Mouse (Mus musculus): Measurements from ENCODE around the gene Hsd11b2. TPM values are rescaled to one million over a fixed set of nuclear protein-coding genes. Genes with fewer than 3 reads are reported as not detected.

The Hsd11b2 gene
- polyA plus RNA-seq, 1 experiment from 2014 or later, result 39.3 TPM

- Histone ChIP-seq H3K9me3 (ENCODE audit: low read length) (no peaks in the 10 kb centered on the region), H3K27ac (ENCODE audit: low read length) (no peak overlapping the region), H3K36me3 (ENCODE audit: insufficient read depth, low read length) (peaks cover 15% of the 10 kb centered on the region), H3K4me2 (replicated peaks; ENCODE audit: low read depth, low read length) (no peak overlapping the region), H3K4me1 (ENCODE audit: insufficient read depth, low read length) (peaks cover 16% of the 10 kb centered on the region; the same call in 1 of the 2 replicates), H3K4me3 (ENCODE audit: low read length) (no peak overlapping the region), H3K9ac (replicated peaks; ENCODE audit: low read length) (no peak overlapping the region), H3K27me3 (ENCODE audit: insufficient read depth, low read length) (no peaks in the 10 kb centered on the region)
- WGBS, result 44% methylated on average over 14 of the region's 14 CpGs
- ATAC-seq (ENCODE audit: low FRiP score, low TSS enrichment), result peak; percentile 50
Measured at GRCm38 (mm10) chr8:105483212-105484029, 35.1 kb upstream of the Hsd11b2 start.

DNA sequence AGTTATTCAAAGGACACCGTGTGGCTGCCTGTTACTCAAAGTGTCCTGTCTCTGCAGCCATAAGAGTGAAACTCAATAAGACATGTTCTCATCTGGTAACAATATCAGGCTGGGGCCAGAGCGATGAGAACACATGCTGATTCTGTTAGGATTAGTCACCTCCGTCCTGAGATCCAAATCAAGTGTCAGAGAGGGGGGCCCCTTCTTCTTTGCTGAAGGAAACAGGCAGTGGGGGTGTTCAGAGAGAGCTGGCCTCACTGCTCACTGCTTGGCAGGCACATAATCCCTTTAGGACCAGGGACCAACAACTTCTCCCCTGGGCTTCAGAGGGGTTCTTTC, 34.6 kb upstream of the Hsd11b2 start:
- H3K4me1 ChIP-seq (ENCODE audit: insufficient read depth, low read length), result peaks cover 16% of the 10 kb centered on the region; the same call in 1 of the 2 replicates
- H3K9me3 ChIP-seq (ENCODE audit: low read length), result no peaks in the 10 kb centered on the region
- no peak overlapping the region for H3K4me2 ChIP-seq (replicated peaks; ENCODE audit: low read depth, low read length)
- no peak overlapping the region for H3K9ac ChIP-seq (replicated peaks; ENCODE audit: low read length)
- 0 out of 2 replicates have a peak overlapping the region, but pooled peaks have one; percentile 20 for H3K27ac ChIP-seq (ENCODE audit: low read length)
- ATAC-seq (ENCODE audit: low FRiP score, low TSS enrichment), result peak; percentile 3; the same call in 1 of the 2 replicates
- no peak overlapping the region for H3K4me3 ChIP-seq (ENCODE audit: low read length)
- 37% methylated on average over 3 of the region's 3 CpGs for WGBS
- no peaks in the 10 kb centered on the region for H3K27me3 ChIP-seq (ENCODE audit: insufficient read depth, low read length)
- H3K36me3 ChIP-seq (ENCODE audit: insufficient read depth, low read length), result peaks cover 12% of the 10 kb centered on the region

GRCm38 (mm10) chr8:105484392-105484791, 34.2 kb upstream of the Hsd11b2 start:
- H3K4me2 ChIP-seq (replicated peaks; ENCODE audit: low read depth, low read length), result no peak overlapping the region
- no peaks in the 10 kb centered on the region for H3K27me3 ChIP-seq (ENCODE audit: insufficient read depth, low read length)
- H3K27ac ChIP-seq (ENCODE audit: low read length), result no peak overlapping the region
- H3K9ac ChIP-seq (replicated peaks; ENCODE audit: low read length), result no peak overlapping the region
- H3K4me3 ChIP-seq (ENCODE audit: low read length), result no peak overlapping the region
- 22% methylated on average over 2 of the region's 2 CpGs for WGBS
- peak; percentile 80 for ATAC-seq (ENCODE audit: low FRiP score, low TSS enrichment)
- H3K4me1 ChIP-seq (ENCODE audit: insufficient read depth, low read length), result peaks cover 16% of the 10 kb centered on the region; the same call in 1 of the 2 replicates
- peaks cover 12% of the 10 kb centered on the region for H3K36me3 ChIP-seq (ENCODE audit: insufficient read depth, low read length)
- H3K9me3 ChIP-seq (ENCODE audit: low read length), result no peaks in the 10 kb centered on the region

- Histone ChIP-seq H3K9me3 (ENCODE audit: low read length) (no peaks in the 10 kb centered on the region), H3K27ac (ENCODE audit: low read length) (no peak overlapping the region), H3K4me2 (replicated peaks; ENCODE audit: low read depth, low read length) (no peak overlapping the region), H3K36me3 (ENCODE audit: insufficient read depth, low read length) (peaks cover 7% of the 10 kb centered on the region; the same call in 1 of the 2 replicates), H3K27me3 (ENCODE audit: insufficient read depth, low read length) (no peaks in the 10 kb centered on the region), H3K9ac (replicated peaks; ENCODE audit: low read length) (no peak overlapping the region), H3K4me3 (ENCODE audit: low read length) (no peak overlapping the region), H3K4me1 (ENCODE audit: insufficient read depth, low read length) (peaks cover 9% of the 10 kb centered on the region; the same call in 1 of the 2 replicates)
- ATAC-seq (ENCODE audit: low FRiP score, low TSS enrichment), result no peak
- 55% methylated on average over 3 of the region's 3 CpGs for WGBS
Measured at GRCm38 (mm10) chr8:105488082-105488481, 30.5 kb upstream of the Hsd11b2 start.

- ATAC-seq (ENCODE audit: low FRiP score, low TSS enrichment), result no peak
- Histone ChIP-seq H3K9me3 (ENCODE audit: low read length) (no peaks in the 10 kb centered on the region), H3K9ac (replicated peaks; ENCODE audit: low read length) (no peak overlapping the region), H3K4me1 (ENCODE audit: insufficient read depth, low read length) (0 out of 2 replicates have a peak, but pooled peaks cover 5% of the 10 kb centered on the region), H3K27ac (ENCODE audit: low read length) (no peak overlapping the region), H3K4me2 (replicated peaks; ENCODE audit: low read depth, low read length) (no peak overlapping the region), H3K4me3 (ENCODE audit: low read length) (no peak overlapping the region), H3K36me3 (ENCODE audit: insufficient read depth, low read length) (no peaks in the 10 kb centered on the region), H3K27me3 (ENCODE audit: insufficient read depth, low read length) (no peaks in the 10 kb centered on the region)
- 36% methylated on average over 1 of the region's 1 CpGs for WGBS
Measured at GRCm38 (mm10) chr8:105489281-105489680, 29.3 kb upstream of the Hsd11b2 start.

- Histone ChIP-seq H3K4me2 (replicated peaks; ENCODE audit: low read depth, low read length) (no peak overlapping the region), H3K27me3 (ENCODE audit: insufficient read depth, low read length) (no peaks in the 10 kb centered on the region), H3K27ac (ENCODE audit: low read length) (no peak overlapping the region), H3K36me3 (ENCODE audit: insufficient read depth, low read length) (no peaks in the 10 kb centered on the region), H3K4me1 (ENCODE audit: insufficient read depth, low read length) (peaks cover 29% of the 10 kb centered on the region), H3K9me3 (ENCODE audit: low read length) (no peaks in the 10 kb centered on the region), H3K4me3 (ENCODE audit: low read length) (no peak overlapping the region), H3K9ac (replicated peaks; ENCODE audit: low read length) (no peak overlapping the region)
- no peak for ATAC-seq (ENCODE audit: low FRiP score, low TSS enrichment)
- 17% methylated on average over 3 of the region's 3 CpGs for WGBS
Measured at GRCm38 (mm10) chr8:105493495-105493894, 25.1 kb upstream of the Hsd11b2 start.

- no peak for ATAC-seq (ENCODE audit: low FRiP score, low TSS enrichment)
- no peaks in the 10 kb centered on the region for H3K9me3 ChIP-seq (ENCODE audit: low read length)
- whole genome bisulfite sequencing, result 70% methylated on average over 3 of the region's 3 CpGs
Measured at GRCm38 (mm10) chr8:105494566-105494965, 24.0 kb upstream of the Hsd11b2 start.

DNA sequence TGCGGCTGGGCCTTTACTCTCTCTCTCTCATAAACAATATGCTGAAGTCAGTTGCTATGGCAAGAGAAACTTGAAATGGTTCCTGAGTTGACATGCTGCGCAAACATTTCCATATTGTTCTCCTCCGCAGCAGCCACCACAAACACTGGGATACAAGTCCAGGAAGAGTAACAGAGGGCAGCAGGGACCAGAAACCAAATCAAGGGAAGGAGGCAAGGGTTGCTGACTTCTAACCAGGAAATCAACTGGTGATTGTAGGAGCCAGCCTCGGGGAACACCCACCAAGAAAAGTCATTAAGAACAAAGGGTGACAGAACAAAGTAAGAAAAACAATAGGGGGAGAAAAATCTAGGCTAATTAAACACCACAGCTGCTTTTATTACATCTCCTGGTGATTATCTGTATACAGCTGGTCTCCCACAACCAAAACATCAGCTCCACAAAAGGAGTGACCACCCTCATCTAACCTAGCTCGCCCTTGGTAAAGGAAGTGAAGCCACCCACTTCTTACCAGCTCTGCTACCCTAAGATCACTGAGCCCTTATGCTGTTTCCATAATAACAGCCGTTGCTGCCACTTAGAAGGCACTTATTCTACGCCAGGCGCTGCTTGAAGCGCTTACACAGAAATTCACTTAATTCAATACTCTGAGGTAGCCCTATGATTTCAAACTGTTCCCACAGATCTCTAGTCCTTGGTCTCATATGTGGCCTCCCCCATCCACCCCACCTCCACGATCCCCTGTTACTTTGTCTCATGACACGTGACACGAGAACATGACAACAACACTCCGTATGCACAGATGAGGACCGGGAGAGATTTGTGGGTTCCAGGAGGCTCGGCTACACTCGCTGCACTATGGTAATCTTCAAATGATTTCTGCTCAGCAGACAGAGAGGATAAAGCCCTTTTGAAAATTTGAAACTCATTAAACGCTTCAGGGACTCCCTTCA, 22.9 kb upstream of the Hsd11b2 start:
- H3K4me1 ChIP-seq (ENCODE audit: insufficient read depth, low read length), result peaks cover 29% of the 10 kb centered on the region
- no peaks in the 10 kb centered on the region for H3K9me3 ChIP-seq (ENCODE audit: low read length)
- no peak for ATAC-seq (ENCODE audit: low FRiP score, low TSS enrichment)
- 19% methylated on average over 17 of the region's 17 CpGs for WGBS
- peak overlapping the region; percentile 86 for H3K27ac ChIP-seq (ENCODE audit: low read length)
- no peaks in the 10 kb centered on the region for H3K27me3 ChIP-seq (ENCODE audit: insufficient read depth, low read length)
- no peaks in the 10 kb centered on the region for H3K36me3 ChIP-seq (ENCODE audit: insufficient read depth, low read length)
- peak overlapping the region; percentile 82 for H3K4me3 ChIP-seq (ENCODE audit: low read length)
- peak overlapping the region; percentile 95 for H3K9ac ChIP-seq (replicated peaks; ENCODE audit: low read length)
- H3K4me2 ChIP-seq (replicated peaks; ENCODE audit: low read depth, low read length), result peak overlapping the region; percentile 82

More at GRCm38 (mm10) chr8:105494566-105494965, 24.0 kb upstream of the Hsd11b2 start:
- Histone ChIP-seq H3K4me2 (replicated peaks; ENCODE audit: low read depth, low read length) (peak overlapping the region; percentile 82; the same call in 1 of the 2 replicates), H3K27ac (ENCODE audit: low read length) (peak overlapping the region; percentile 86), H3K4me1 (ENCODE audit: insufficient read depth, low read length) (peaks cover 29% of the 10 kb centered on the region), H3K27me3 (ENCODE audit: insufficient read depth, low read length) (no peaks in the 10 kb centered on the region), H3K4me3 (ENCODE audit: low read length) (no peak overlapping the region), H3K9ac (replicated peaks; ENCODE audit: low read length) (no peak overlapping the region; the same call in 1 of the 2 replicates), H3K36me3 (ENCODE audit: insufficient read depth, low read length) (no peaks in the 10 kb centered on the region)

GRCm38 (mm10) chr8:105496439-105497180, 21.9 kb upstream of the Hsd11b2 start, which contains the start of gene Zdhhc1:
Gene Zdhhc1 (minus strand): TSS chr8:105496902.
- Histone ChIP-seq H3K4me2 (replicated peaks; ENCODE audit: low read depth, low read length) (peak within 1 kb of the TSS; percentile 82), H3K27me3 (ENCODE audit: insufficient read depth, low read length) (no peaks in the 10 kb centered on the region), H3K27ac (ENCODE audit: low read length) (peak within 1 kb of the TSS; percentile 86), H3K9me3 (ENCODE audit: low read length) (no peaks in the 10 kb centered on the region), H3K4me3 (ENCODE audit: low read length) (peak within 1 kb of the TSS; percentile 82), H3K36me3 (ENCODE audit: insufficient read depth, low read length) (no peaks in the 10 kb centered on the region), H3K9ac (replicated peaks; ENCODE audit: low read length) (peak within 1 kb of the TSS; percentile 95), H3K4me1 (ENCODE audit: insufficient read depth, low read length) (peaks cover 29% of the 10 kb centered on the region)
- under 1% methylated on average over 68 of the region's 68 CpGs for WGBS
- peak; percentile 86 for ATAC-seq (ENCODE audit: low FRiP score, low TSS enrichment)
